In the genomic region with DNA sequence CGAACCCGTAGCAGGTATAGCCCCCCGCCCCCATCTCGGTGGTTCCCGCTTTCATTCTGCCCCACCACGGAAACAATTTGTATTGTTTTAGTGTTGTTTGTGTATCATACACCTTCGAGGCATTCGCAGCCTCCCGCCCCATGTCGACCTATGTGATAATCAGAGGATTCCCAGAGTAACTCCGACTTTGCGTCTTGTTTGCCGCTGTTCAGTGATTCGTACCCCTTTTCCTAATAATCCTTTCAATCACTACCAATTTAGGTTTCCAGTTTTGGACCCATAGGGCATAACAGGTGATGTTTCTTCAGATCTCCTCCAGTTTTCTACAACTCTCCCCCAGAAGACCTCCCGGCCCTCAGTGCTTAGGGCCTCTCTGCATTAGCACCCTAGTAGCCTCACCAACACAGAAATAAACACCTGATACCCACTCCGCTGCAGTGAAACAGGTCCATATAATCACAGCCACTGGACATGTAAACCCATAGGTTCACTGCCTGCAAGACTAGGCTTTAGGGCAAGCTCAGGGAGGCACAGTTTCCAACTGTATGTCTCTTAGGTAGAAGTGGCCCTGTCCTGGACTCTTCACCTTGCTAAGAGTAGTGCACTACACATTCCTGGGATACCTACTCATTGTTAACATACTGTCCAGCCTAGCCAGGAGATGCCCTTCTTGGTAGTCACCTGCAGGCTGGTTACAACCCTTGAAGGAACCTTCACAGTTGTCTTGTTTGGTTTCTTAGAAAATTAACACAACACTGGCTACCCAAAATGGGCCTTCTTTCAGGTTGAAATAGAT, we compare ENCODE assay signal across 7 mouse cellular contexts. TPM values are rescaled to one million over a fixed set of nuclear protein-coding genes. Genes with fewer than 3 reads are reported as not detected.
DNase-seq lines count a peak whose midpoint lies in the region; ATAC-seq and TF ChIP-seq lines count a peak whose summit lies in the region.

No protein-coding gene starts in this region.

- ATAC-seq in forebrain, embryonic 11.5 days (replicated peaks; ENCODE audit: low FRiP score) = no peak

- peak overlapping the region; percentile 84 for H3K9ac ChIP-seq in forebrain, embryonic 11.5 days (ENCODE audit: low read length)

- DNase-seq in thymus, adult 2 months = peak; percentile 2
- DNase-seq in thymus, postnatal 4 days = no peak
- DNase-seq in forebrain, embryonic 11.5 days (ENCODE audit: low spot score) = no peak
- peak; percentile 35 for DNase-seq in liver
- no peak for DNase-seq in cerebellum, adult 9-10 months
- no peak for DNase-seq in cerebellum, postnatal 14 days

- no peak for TF ChIP-seq POLR2A in thymus, adult 2 months (IDR thresholded peaks at IDR 0.05; ENCODE audit: control insufficient read depth, extremely low read depth, insufficient read depth, low read length, poor library complexity)
- TF ChIP-seq POLR2A in small intestine, adult 2 months (IDR thresholded peaks at IDR 0.05; ENCODE audit: low read depth, low read length) = no peak

- H3K4me1 ChIP-seq in thymus, adult 2 months (replicated peaks; ENCODE audit: control insufficient read depth, insufficient read depth, low read length) = no peaks in the 10 kb centered on the region; the same call in 1 of the 2 replicates
- H3K4me1 ChIP-seq in forebrain, embryonic 11.5 days (replicated peaks; ENCODE audit: control insufficient read depth, insufficient read depth, low read length) = peaks cover 3% of the 10 kb centered on the region
- H3K4me1 ChIP-seq in small intestine, adult 2 months (ENCODE audit: control insufficient read depth, insufficient read depth, insufficient read length, low read length) = peaks cover 4% of the 10 kb centered on the region; the same call in 1 of the 2 replicates

- peak overlapping the region; percentile 62 for H3K4me2 ChIP-seq in forebrain, embryonic 11.5 days (ENCODE audit: low read depth, low read length, severe bottlenecking)

- H3K27me3 ChIP-seq in thymus, adult 2 months (ENCODE audit: control insufficient read depth, insufficient read depth, low read length) = no peaks in the 10 kb centered on the region
- no peaks in the 10 kb centered on the region for H3K27me3 ChIP-seq in forebrain, embryonic 11.5 days (ENCODE audit: control insufficient read depth, insufficient read depth, low read length)
- no peaks in the 10 kb centered on the region for H3K27me3 ChIP-seq in small intestine, adult 2 months (ENCODE audit: control insufficient read depth, insufficient read depth, low read length)

- WGBS in thymus, adult 2 months = 7% methylated on average over 16 of the region's 16 CpGs
- 9% methylated on average over 16 of the region's 16 CpGs for WGBS in forebrain, embryonic 11.5 days
- 4% methylated on average over 16 of the region's 16 CpGs for WGBS in small intestine, adult 2 months

- peak overlapping the region; percentile 93 for H3K4me3 ChIP-seq in thymus, adult 2 months (ENCODE audit: control insufficient read depth, insufficient read depth, low read length)
- peak overlapping the region; percentile 82 for H3K4me3 ChIP-seq in forebrain, embryonic 11.5 days (ENCODE audit: low read depth, low read length)
- peak overlapping the region; percentile 93 for H3K4me3 ChIP-seq in small intestine, adult 2 months (ENCODE audit: low read depth, low read length)

- H3K27ac ChIP-seq in thymus, adult 2 months (ENCODE audit: control insufficient read depth, insufficient read depth, low read length) = no peak overlapping the region
- no peak overlapping the region for H3K27ac ChIP-seq in forebrain, embryonic 11.5 days (ENCODE audit: low read depth, low read length)
- no peak overlapping the region for H3K27ac ChIP-seq in small intestine, adult 2 months (ENCODE audit: insufficient read depth, low read depth, low read length)

- H3K36me3 ChIP-seq in thymus, adult 2 months (ENCODE audit: control insufficient read depth, insufficient read depth, low read length) = no peaks in the 10 kb centered on the region
- no peaks in the 10 kb centered on the region for H3K36me3 ChIP-seq in forebrain, embryonic 11.5 days (ENCODE audit: control insufficient read depth, insufficient read depth, low read length)
- no peaks in the 10 kb centered on the region for H3K36me3 ChIP-seq in small intestine, adult 2 months (ENCODE audit: control insufficient read depth, insufficient read depth, low read length)

- no peaks in the 10 kb centered on the region for H3K9me3 ChIP-seq in forebrain, embryonic 11.5 days (ENCODE audit: control insufficient read depth, low read length)

- no peak for TF ChIP-seq CTCF in thymus, adult 2 months (IDR thresholded peaks at IDR 0.05; ENCODE audit: borderline replicate concordance, control insufficient read depth, extremely low read depth, insufficient read depth, low read length, poor library complexity)
- TF ChIP-seq CTCF in small intestine, adult 2 months (IDR thresholded peaks at IDR 0.05; ENCODE audit: extremely low read depth, insufficient read length, insufficient replicate concordance, low read depth, low read length) = no peak

RNA-seq across cellular contexts. Expression of a gene that starts 0.9 kb away (rescaled TPM):
- 5.0 TPM in 2 replicates for polyA plus RNA-seq in thymus, adult 2 months (2012; rRNA removed)
- polyA plus RNA-seq in forebrain, embryonic 11.5 days (2014; fragmentation: Nextera tagmentation; extraction: Ambion mirVana) = 3.7 and 4.3 TPM in 2 replicates
- 2.5 and 4.7 TPM in 2 replicates for polyA plus RNA-seq in small intestine, adult 2 months (2012; rRNA removed)

RNA-seq across cellular contexts. Expression of a gene that starts 44.6 kb away (rescaled TPM):
- polyA plus RNA-seq in thymus, adult 2 months (2012; rRNA removed) = 33.6 and 38.2 TPM in 2 replicates
- polyA plus RNA-seq in forebrain, embryonic 11.5 days (2014; fragmentation: Nextera tagmentation; extraction: Ambion mirVana) = 55.3 and 60.2 TPM in 2 replicates
- 10.7 and 15.8 TPM in 2 replicates for polyA plus RNA-seq in small intestine, adult 2 months (2012; rRNA removed)

RNA-seq across cellular contexts. Expression of a gene that starts 54.5 kb away (rescaled TPM):
- polyA plus RNA-seq in thymus, adult 2 months (2012; rRNA removed) = 0.61 and 1.1 TPM in 2 replicates
- polyA plus RNA-seq in forebrain, embryonic 11.5 days (2014; fragmentation: Nextera tagmentation; extraction: Ambion mirVana) = 0.13 TPM in 1 of 2 replicates, not detected in the other
- polyA plus RNA-seq in small intestine, adult 2 months (2012; rRNA removed) = 0.57 and 0.76 TPM in 2 replicates

Comparison
In these comparisons a context has a peak if more than half of its experiments do, and no peak if none do; other contexts are left out.
1. DNase-seq: peak in thymus, adult 2 months (single experiment) and liver (single experiment); none in thymus, postnatal 4 days (single experiment), forebrain, embryonic 11.5 days (single experiment), cerebellum, adult 9-10 months (single experiment) and cerebellum, postnatal 14 days (0 of 2).
2. Peak in every context shown above with its lines, with median percentiles within 50 percentile points of each other: H3K4me3 ChIP-seq.